Mouse (Mus musculus): ENCODE results near the gene Zfp653.

Zfp653 gene

GRCm38 (mm10) chr9:22030386-22030785, 40.8 kb downstream of the Zfp653 start:
- DNase-seq (ENCODE audit: low read depth), result no peak

- no peak for DNase-seq (ENCODE audit: low read depth)
Observed at GRCm38 (mm10) chr9:22028467-22028866, 42.7 kb downstream of the Zfp653 start.

DNA sequence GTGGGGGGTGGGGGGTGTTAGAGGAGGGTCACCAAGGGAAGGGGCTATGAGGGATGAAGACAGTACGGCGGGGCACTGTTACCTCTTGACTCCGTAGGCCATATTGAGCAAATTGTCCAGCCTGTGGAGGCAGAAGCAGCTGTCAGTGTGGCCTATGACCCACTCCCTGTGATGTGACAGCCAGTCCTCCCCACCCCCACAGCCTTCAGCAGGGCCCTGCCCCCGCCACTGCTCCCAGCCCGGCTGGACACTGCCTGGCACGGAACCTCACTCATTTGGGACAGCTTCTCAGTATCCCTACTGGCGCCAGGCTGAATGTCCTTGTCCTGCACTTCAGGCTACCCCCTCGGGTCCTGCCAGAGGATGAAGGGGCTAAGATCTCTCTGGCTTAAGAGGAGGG, 46.6 kb downstream of the Zfp653 start:
- DNase-seq (ENCODE audit: low read depth), result no peak

GRCm38 (mm10) chr9:22017208-22017825, 53.9 kb downstream of the Zfp653 start:
- no peak for DNase-seq (ENCODE audit: low read depth)

DNA sequence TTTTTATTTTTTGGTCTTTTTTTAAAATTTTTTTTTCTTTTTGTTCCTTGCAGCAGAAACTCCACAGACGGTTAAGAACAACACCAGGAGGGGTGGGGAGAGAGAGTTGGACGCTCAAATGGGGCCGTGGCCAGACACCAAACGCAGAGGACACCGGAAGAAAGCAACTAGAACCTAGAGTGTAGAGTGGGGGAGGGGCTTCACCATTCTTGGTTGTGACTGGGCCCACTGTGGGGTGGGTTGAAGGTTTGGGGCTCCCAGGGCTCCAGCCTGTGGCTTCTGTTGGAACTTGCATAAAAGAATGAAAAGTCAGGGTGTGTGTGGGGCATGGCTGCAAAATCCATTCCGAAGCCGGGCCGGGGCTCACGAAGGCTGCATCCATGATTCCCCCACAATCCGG, 54.9 kb downstream of the Zfp653 start:
- DNase-seq (ENCODE audit: low read depth), result no peak

DNA sequence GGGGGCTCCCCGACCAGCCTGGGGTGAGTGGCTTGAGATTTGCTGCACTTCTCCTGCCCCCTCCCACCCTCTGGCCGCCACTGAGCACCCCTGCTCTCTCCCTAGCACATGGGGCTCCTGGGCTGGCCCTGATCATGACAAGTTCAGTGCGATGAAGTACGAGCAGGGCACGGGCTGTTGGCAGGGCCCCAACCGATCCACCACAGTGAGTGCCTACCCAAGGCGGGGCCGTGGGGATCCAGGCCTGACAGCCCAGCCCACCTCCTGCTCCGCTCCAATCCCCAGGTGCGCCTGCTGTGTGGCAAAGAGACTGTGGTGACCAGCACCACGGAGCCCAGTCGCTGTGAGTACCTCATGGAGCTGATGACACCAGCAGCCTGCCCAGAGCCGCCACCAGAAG, 58.4 kb downstream of the Zfp653 start:
- no peak for DNase-seq (ENCODE audit: low read depth)

GRCm38 (mm10) chr9:22011055-22011454, 60.1 kb downstream of the Zfp653 start:
- no peak for DNase-seq (ENCODE audit: low read depth)

All from 416B (cell line).